Mouse (Mus musculus) c-Kit-negative CD71-positive TER-119-positive erythroid progenitor cells, embryonic 14.5 days (primary cell): ENCODE measurements at regions not wholly inside any gene's neighbourhood (a gene's known extent, or its start where the extent isn't known, plus 50 kb on each side); places are given as distances from the start of the nearest gene placed in this dataset.

ENCODE experiments used
- DNase-seq: peaks from one replicate; pipeline ENCODE4 v3.0.0-alpha.2; 2013; ENCODE audit warnings: low read depth, low spot score

- DNase-seq, result no peak
These were observed 194.6 kb downstream of the Brinp2 start for GRCm38 (mm10) chr1:158161533-158161932.

DNA sequence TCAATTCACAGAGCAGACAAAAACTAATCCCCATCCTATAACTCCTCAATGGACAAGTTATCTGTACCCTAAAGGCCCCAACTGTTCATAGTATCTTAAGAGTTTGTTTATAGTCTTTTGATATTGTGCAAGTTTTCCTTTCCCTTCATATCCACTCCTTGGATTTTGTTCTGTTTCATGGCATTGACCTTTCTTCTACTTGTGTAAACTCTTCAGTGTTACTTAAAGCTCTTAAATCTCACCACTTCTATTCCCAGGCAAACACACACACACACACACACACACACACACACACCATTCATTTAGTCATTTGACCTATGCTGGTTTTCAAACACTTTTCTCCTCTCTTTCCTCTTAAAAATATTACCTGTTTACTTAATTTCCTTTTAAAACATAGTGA, 192.7 kb downstream of the Brinp2 start:
- no peak for DNase-seq

GRCm38 (mm10) chr1:158170006-158170405, 186.1 kb downstream of the Brinp2 start:
- no peak for DNase-seq

GRCm38 (mm10) chr1:158180095-158180494, 176.0 kb downstream of the Brinp2 start:
- DNase-seq, result no peak

DNA sequence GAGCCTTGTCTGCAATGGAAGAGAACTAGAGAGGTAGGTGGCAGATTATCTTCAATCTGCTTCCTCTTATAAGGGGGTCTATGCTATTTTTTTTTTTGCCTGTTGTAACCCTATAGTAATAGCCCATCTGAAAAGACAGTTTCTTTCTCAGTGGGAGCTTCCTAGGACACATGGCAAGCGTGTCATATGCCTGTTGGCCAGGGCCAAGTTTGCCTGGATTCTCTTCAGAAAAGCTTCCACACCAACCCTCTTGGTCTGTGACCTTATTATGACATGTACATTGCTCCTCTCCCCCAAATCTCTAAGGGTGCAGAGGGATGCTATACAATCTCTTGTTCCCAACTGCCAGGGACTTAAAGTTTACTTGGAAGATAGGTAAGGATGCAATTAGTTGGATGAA, 174.8 kb downstream of the Brinp2 start:
- no peak for DNase-seq

- DNase-seq, result no peak
These were observed 168.5 kb downstream of the Brinp2 start for GRCm38 (mm10) chr1:158187651-158188050.

- no peak for DNase-seq
These were observed 163.1 kb downstream of the Brinp2 start for GRCm38 (mm10) chr1:158192841-158193551.

GRCm38 (mm10) chr1:158193968-158194565, 162.1 kb downstream of the Brinp2 start:
- DNase-seq, result no peak
